Mouse (Mus musculus): ENCODE data around the gene Tmcc3.
A peak's percentile ranks its signal among the peaks of the same experiment; 100 is the strongest.
"Not testable (repeated sequence)": the region's sequence is repeated elsewhere in the genome, so short reads cannot be mapped to it uniquely, and the experiment has no call there.

Tmcc3 gene

DNA sequence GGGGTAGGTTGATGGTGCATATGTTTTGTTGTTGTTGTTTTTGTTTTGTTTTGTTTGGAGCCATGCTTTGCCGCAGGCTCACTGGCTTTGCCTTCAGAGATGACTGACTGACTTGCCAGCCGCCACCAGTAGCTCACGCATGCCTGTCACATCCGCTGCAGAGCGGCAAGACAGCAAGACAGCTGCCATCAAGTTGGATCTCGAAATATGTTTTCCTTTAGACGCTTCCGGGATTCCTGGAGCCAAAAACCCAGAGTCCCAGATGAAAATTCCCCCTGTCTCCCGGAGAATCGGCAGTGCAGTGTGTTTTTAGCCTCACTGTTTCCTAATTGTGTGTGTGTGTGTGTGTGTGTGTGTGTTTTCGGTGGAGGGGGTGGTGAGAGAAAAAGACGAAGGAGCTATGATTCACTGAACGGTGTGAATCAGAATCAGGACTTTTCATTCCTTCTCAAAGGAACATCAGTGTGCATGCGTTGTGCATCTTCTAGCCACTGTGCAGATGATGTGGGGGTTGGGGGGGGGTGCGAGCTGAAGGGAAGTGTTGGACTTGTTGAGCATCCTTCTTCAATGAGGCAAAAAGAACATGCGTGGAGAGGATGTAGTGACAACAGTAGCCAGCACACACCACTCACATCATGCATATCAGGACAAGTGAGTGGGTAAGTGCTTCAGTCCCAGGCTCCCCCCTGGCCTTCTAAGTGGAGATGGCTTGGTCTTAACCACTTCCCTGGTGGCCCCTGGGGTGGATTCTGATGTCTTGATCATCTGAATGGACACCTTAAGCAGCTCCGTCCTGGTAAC lies 208.8 kb downstream of the Tmcc3 start:
- DNase-seq, result peak; percentile 30

- no peak for DNase-seq
These were observed 209.3 kb downstream of the Tmcc3 start for GRCm38 (mm10) chr10:94521107-94521401.

GRCm38 (mm10) chr10:94521776-94522175 lies 210.0 kb downstream of the Tmcc3 start:
- DNase-seq, result no peak

- no peak for DNase-seq
These were observed 211.5 kb downstream of the Tmcc3 start for GRCm38 (mm10) chr10:94523297-94523696.

- peak; percentile 79 for DNase-seq
These were observed 212.0 kb downstream of the Tmcc3 start for GRCm38 (mm10) chr10:94523711-94524156.

DNA sequence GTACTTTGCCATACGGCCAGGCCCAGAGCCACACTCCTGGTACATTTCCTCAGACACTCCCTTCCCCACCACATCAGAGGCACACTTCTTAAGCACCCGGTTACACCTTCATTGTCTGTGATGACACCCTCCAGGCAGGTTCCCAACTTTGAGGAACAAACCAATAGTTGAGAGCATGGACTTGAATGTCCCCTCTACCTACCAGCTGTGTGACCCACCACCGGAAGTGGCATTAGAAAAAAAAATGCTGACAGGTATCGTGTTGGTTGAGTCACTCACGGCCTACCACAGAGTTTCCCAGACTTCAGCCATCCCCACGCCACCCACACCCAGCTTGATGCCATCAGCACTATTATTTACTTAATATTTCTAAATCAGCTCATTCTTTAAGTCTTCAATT lies 213.2 kb downstream of the Tmcc3 start:
- DNase-seq, result no peak

DNA sequence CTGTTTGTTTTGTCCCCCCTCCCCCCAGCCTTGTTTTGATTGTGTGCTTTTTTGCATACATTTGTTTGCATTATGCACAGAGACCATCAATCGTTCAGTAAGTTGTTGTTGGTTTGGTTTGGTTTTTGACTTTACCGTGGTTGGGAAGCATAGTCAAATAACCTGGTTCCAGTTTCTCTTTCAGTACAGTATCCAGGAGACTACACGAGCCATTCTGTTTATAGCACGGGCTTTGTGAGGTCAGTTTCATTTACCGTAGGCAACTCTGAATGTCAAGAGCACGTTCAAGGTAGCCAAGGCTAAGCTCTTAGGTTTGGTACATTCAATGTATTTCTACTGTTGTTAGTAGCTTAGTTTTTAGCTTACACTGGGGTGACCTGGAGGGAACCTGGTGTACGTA lies 214.0 kb downstream of the Tmcc3 start:
- no peak for DNase-seq

DNA sequence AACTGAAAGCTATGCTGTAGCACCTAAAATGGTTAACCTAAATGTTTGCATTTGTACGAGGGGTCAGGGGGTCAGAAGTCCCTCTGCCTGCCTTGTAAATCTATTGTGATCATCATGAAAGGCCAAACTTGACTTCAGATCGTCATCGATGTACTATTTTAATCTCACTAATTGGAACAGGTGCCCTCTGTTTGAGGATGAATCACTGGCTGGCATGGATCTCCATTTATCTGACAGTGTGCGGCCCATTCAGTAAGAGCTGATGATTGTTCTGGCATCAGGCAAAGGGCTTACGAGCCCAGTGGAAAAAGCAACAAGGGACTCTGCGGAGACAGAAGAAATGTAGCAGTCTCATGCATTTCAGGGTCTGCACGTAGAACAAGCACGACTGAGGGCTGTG lies 215.1 kb downstream of the Tmcc3 start:
- DNase-seq, result no peak

DNA sequence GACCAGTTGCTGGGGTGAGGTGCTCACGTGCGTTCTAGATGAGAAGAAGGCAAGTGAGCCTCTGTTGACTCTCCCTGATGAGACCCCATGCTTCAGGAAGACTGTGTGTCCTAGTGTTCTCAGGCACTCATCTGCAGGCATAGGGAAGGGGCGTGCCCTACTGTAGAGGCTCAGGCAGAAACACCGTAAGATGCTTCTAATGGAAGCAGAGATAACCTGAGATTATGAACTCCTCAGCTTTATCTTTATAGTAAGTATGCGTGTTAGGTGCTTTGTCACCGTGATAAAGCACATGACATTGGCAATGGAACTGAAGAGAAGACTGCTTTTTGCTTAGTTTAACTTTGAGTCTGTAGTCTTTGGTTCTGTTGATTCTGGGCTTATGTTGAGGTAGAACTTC lies 215.5 kb downstream of the Tmcc3 start:
- DNase-seq, result no peak

- DNase-seq, result no peak
These were observed 218.3 kb downstream of the Tmcc3 start for GRCm38 (mm10) chr10:94530079-94530478.

- no peak for DNase-seq
These were observed 219.7 kb downstream of the Tmcc3 start for GRCm38 (mm10) chr10:94531482-94531881.

GRCm38 (mm10) chr10:94533081-94533724 lies 221.5 kb downstream of the Tmcc3 start:
- DNase-seq, result no peak

GRCm38 (mm10) chr10:94538623-94539022 lies 226.9 kb downstream of the Tmcc3 start:
- not testable (repeated sequence) for DNase-seq

DNA sequence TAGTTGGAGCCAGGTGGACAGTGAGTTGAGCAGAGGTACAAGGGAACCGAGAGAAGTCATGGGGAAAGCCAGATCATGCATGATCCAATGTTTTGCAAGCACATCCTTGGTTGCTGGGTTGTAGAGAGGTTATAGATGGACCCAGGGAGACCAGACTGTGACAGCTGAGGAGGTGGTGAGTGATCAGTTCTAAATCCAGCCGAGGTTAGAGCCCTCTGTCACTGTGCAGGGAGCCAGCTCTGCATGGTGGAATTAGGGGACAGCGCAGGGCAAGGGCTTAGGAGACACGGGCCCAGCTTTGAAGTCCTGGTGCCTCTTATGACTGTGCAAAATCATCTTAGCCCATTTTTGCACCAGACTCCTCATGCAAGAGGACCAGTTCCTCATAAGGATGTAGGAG lies 228.5 kb downstream of the Tmcc3 start:
- no peak for DNase-seq

DNA sequence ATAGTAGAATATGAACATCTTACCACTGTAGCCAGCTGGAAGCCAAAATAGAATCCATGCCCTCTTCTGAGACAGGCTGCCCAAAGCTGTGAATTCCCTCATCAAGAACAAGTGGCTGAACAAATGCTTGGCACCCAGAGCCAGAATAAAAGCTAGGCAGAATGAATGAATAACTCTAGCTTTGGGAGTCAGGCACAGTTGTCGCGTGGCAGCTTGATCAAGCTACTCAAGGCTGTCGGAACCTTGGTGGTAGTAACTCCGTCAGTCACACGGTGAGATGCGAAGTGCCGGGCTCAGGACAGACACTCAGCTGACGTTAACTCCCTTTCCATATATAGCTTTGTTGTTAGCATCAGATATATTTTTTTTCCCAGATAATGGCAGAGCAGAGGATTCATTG lies 232.2 kb downstream of the Tmcc3 start:
- no peak for DNase-seq

DNA sequence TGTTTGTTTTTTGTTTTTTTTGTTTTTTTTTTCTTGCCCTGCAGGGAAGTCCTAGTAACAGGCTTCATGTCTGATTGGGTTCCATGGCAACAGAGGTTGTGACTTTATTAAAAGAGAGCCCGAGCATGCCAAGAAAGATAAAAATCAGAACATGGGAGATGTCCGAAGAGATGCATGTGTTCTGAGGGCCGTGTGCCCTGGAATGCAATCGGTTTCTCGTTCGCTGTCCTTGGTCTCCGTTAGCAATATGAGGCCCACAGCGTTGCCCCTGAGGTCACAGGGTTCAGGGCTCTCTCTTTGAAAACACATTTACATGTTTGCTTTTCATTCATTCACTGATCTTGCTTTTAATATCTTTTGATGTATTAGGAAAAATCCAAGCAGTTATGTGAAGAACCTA lies 233.1 kb downstream of the Tmcc3 start:
- DNase-seq, result no peak

- peak; percentile 50 for DNase-seq
These were observed 233.7 kb downstream of the Tmcc3 start for GRCm38 (mm10) chr10:94545259-94546019.

GRCm38 (mm10) chr10:94546617-94547016 lies 234.9 kb downstream of the Tmcc3 start:
- no peak for DNase-seq

- no peak for DNase-seq
These were observed 237.9 kb downstream of the Tmcc3 start for GRCm38 (mm10) chr10:94549511-94550232.

- DNase-seq, result no peak
These were observed 238.9 kb downstream of the Tmcc3 start for GRCm38 (mm10) chr10:94550649-94551048.

GRCm38 (mm10) chr10:94551065-94551464 lies 239.3 kb downstream of the Tmcc3 start:
- no peak for DNase-seq

GRCm38 (mm10) chr10:94551511-94551910 lies 239.8 kb downstream of the Tmcc3 start:
- no peak for DNase-seq

DNA sequence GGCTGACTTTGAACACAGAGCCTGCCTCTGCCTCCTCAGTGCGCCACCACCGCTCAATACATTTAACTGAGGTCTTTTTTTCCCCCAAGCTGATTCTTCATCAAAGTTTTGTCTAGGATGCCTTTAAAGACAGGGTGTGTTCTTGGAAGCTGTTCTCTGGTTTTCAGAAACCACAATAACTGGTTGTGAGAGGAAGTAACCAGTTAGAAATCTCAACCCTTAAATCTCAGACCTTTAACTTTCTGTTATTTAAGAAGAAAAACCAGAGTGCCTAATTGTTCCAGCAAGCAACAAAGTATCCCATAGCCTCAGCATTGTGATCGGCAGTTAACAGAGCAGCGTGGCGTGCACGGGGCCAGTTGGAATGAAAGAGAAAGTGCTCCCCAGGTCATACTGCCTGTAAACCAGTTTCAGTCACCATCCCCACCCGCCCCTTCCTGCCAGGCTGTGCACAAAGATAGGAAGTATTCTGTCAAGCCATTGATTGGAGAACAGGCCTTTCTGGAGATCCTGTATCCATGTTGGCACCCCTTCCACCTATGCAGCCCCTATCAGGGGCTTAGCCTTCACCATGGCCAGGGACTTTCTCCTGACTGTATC lies 240.3 kb downstream of the Tmcc3 start:
- no peak for DNase-seq
